ENCODE assay signal across 8 mouse cellular contexts in the genomic region with DNA sequence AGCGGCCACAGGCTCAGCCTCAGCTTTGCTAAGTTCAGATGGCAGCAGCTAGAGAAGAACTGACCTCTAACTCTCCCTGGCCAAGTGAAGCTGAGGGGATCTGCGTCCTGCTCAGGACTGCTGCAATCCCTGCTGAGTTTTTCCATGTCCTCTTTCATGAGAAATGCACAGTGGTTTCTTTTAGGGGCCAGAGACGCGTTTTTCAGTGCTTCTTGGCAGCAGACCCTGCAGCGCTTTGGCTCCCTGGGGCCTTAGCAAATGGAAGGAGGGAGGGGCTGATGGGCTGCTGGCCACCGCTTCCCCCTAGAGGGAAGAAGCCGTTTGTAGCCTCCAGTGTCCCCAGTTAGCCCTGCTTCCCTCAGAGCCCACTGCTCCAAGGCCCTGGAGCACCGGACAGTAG. TPM values are rescaled to one million over a fixed set of nuclear protein-coding genes. Genes with fewer than 3 reads are reported as not detected.
A peak's percentile ranks its signal among the peaks of the same experiment; 100 is the strongest.
DNase-seq lines count a peak whose midpoint lies in the region; ATAC-seq and TF ChIP-seq lines count a peak whose summit lies in the region.

No protein-coding gene starts in this region.

- H3K27ac ChIP-seq in lung, embryonic 16.5 days (ENCODE audit: low read length), result peak overlapping the region; percentile 90
- peak overlapping the region; percentile 48 to 87 for H3K27ac ChIP-seq in heart, embryonic 14.5 days (replicated peaks in 1 of 2; ENCODE audit: control insufficient read depth in 1 of 2, insufficient read depth in 1 of 2, low read depth in 2 of 2, low read length in 2 of 2)

- H3K4me2 ChIP-seq in lung, embryonic 16.5 days (ENCODE audit: low read depth, low read length), result 0 out of 2 replicates have a peak overlapping the region, but pooled peaks have one; percentile 4
- H3K4me2 ChIP-seq in heart, embryonic 14.5 days (ENCODE audit: low read length), result peak overlapping the region; percentile 23; the same call in 1 of the 2 replicates

- no peaks in the 10 kb centered on the region for H3K27me3 ChIP-seq in lung, embryonic 16.5 days (ENCODE audit: control insufficient read depth, insufficient read depth, low read depth, low read length)
- peaks cover 4% of the 10 kb centered on the region; the same call in 1 of the 2 replicates for H3K27me3 ChIP-seq in heart, embryonic 14.5 days (ENCODE audit: control insufficient read depth, insufficient read depth, low read length)

- WGBS in lung, embryonic 16.5 days, result 22% methylated on average over 8 of the region's 8 CpGs
- 30% methylated on average over 8 of the region's 8 CpGs for WGBS in lung, adult 2 months
- WGBS in heart, embryonic 14.5 days, result 26% methylated on average over 8 of the region's 8 CpGs

- no peaks in the 10 kb centered on the region for H3K9me3 ChIP-seq in lung, embryonic 16.5 days (ENCODE audit: control insufficient read depth, low read length)
- no peaks in the 10 kb centered on the region for H3K9me3 ChIP-seq in heart, embryonic 14.5 days (ENCODE audit: control insufficient read depth, low read length)

- ATAC-seq in lung, embryonic 16.5 days (ENCODE audit: low read depth), result peak; percentile 74
- no peak for ATAC-seq in heart, embryonic 14.5 days (ENCODE audit: insufficient number of reproducible peaks, insufficient read depth, low FRiP score, low read depth)

- no peak for TF ChIP-seq POLR2A in lung, adult 2 months (IDR thresholded peaks at IDR 0.05; ENCODE audit: borderline replicate concordance, extremely low read depth, low read depth, low read length)

- no peaks in the 10 kb centered on the region for H3K36me3 ChIP-seq in lung, embryonic 16.5 days (ENCODE audit: control insufficient read depth, insufficient read depth, low read length)
- H3K36me3 ChIP-seq in heart, embryonic 14.5 days (ENCODE audit: control insufficient read depth, insufficient read depth, low read length), result no peaks in the 10 kb centered on the region

- peaks cover 34% of the 10 kb centered on the region for H3K4me1 ChIP-seq in lung, embryonic 16.5 days (replicated peaks; ENCODE audit: control insufficient read depth, insufficient read depth, low read length)
- H3K4me1 ChIP-seq in lung, adult 2 months (ENCODE audit: control insufficient read depth, insufficient read depth, low read length), result peaks cover 13% of the 10 kb centered on the region
- peaks cover 42 to 45% of the 10 kb centered on the region in 2 experiments for H3K4me1 ChIP-seq in heart, embryonic 14.5 days (ENCODE audit: control insufficient read depth in 2 of 2, insufficient read depth in 2 of 2, low read length in 2 of 2)

- no peak for TF ChIP-seq CTCF in lung, adult 2 months (IDR thresholded peaks at IDR 0.05; ENCODE audit: insufficient read depth, low read length)

- no peak for DNase-seq in lung, adult 2 months
- peak; percentile 42 to 43 for DNase-seq in cerebellum, postnatal 36 days
- DNase-seq in kidney, postnatal 4 days, result peak; percentile 65 to 70
- DNase-seq in testis, postnatal 14 days (ENCODE audit: low spot score), result peak; percentile 30
- no peak for DNase-seq in layer of hippocampus, postnatal 25 days (ENCODE audit: extremely low spot score in 1 of 2, low spot score in 1 of 2)
- no peak for DNase-seq in left cerebral cortex, adult 11 months (ENCODE audit: low spot score)

- 0 out of 2 replicates have a peak overlapping the region, but pooled peaks have one; percentile 12 for H3K9ac ChIP-seq in lung, embryonic 16.5 days (ENCODE audit: low read length)
- H3K9ac ChIP-seq in heart, embryonic 14.5 days (ENCODE audit: low read length), result peak overlapping the region; percentile 60

- H3K4me3 ChIP-seq in lung, embryonic 16.5 days (ENCODE audit: low read length), result no peak overlapping the region
- H3K4me3 ChIP-seq in lung, adult 2 months (replicated peaks; ENCODE audit: extremely low read depth, low read depth, low read length), result no peak overlapping the region
- H3K4me3 ChIP-seq in heart, embryonic 14.5 days (ENCODE audit: control insufficient read depth in 1 of 2, insufficient read depth in 1 of 2, low read depth in 1 of 2, low read length in 2 of 2), result no peak overlapping the region

RNA-seq across cellular contexts. Expression of gene Il17d, which starts 10.4 kb away (rescaled TPM):
- 4.1 and 4.8 TPM in 2 replicates for polyA plus RNA-seq in lung, embryonic 16.5 days (2015; fragmentation: Nextera tagmentation; extraction: Ambion mirVana)
- polyA plus RNA-seq in lung, adult 2 months (2012; rRNA removed), result 16.5 and 24.0 TPM in 2 replicates
- polyA plus RNA-seq in heart, embryonic 14.5 days (2014; fragmentation: Nextera tagmentation; extraction: Ambion mirVana), result 0.78 and 1.0 TPM in 2 replicates
- total RNA-seq in layer of hippocampus, postnatal 25 days (2021), result 10 to 100 TPM; 12.1 to 12.8 TPM

RNA-seq across cellular contexts. Expression of gene Eef1akmt1, which starts 36.5 kb away (rescaled TPM):
- polyA plus RNA-seq in lung, embryonic 16.5 days (2015; fragmentation: Nextera tagmentation; extraction: Ambion mirVana), result 93.8 and 101 TPM in 2 replicates
- polyA plus RNA-seq in lung, adult 2 months (2012; rRNA removed), result 9.3 and 18.2 TPM in 2 replicates
- polyA plus RNA-seq in heart, embryonic 14.5 days (2014; fragmentation: Nextera tagmentation; extraction: Ambion mirVana), result 73.8 and 82.0 TPM in 2 replicates
- 10 to 100 TPM; 37.7 to 42.4 TPM for total RNA-seq in layer of hippocampus, postnatal 25 days (2021)

Comparison
In these comparisons a context has a peak if more than half of its experiments do, and no peak if none do; other contexts are left out.
1. DNase-seq: peak in cerebellum, postnatal 36 days (2 of 2), kidney, postnatal 4 days (2 of 2) and testis, postnatal 14 days (single experiment); none in lung, adult 2 months (single experiment), layer of hippocampus, postnatal 25 days (0 of 2) and left cerebral cortex, adult 11 months (single experiment).